Mouse (Mus musculus): Measurements from ENCODE around the gene Parp16.

Parp16 gene

GRCm38 (mm10) chr9:65195053-65195452, at the start of gene Parp16:
Gene Parp16 (plus strand): TSS chr9:65195353.
- no peak for DNase-seq

DNA sequence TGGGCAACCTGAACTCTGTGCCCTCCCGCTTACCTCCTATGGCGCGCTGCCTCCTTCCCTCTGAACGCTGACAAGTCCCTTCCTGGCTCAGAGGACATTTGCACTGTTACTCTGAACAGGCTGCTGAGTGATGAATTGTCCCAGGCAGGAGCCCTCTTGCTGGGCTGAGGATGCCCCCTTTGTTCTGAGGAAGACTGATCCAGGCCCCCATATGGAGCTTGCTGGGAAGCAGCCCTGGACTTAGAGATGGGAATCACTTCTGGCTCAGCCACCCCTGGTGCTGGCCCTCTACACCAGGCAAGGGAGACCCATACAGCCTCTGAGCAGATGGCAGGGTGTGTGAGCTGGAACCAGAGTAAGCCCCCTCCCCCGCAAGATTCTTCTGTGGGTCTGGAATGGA, 49.2 kb upstream of the Parp16 start:
- DNase-seq: no peak

DNA sequence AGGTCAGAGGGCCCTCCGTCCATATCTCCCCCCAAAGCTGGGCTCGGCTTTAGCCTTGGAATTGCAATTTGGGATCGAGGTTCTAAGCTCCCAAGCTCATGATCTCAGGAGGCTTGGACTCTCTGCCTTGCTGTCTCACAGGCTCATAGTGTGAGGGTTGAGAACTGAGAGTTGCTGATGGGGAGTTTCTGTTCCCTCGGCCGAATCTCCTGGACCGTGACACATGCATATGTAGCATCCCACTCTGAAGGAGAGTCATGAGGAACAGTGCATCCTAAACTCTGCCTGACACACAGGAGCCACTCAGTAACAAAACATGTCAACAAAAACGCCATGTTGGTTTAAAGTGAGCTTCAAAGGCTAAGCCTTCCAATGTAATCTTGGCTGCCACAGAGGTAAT, 46.6 kb upstream of the Parp16 start:
- DNase-seq: no peak

GRCm38 (mm10) chr9:65152711-65153330, 42.3 kb upstream of the Parp16 start:
- no peak for DNase-seq

DNA sequence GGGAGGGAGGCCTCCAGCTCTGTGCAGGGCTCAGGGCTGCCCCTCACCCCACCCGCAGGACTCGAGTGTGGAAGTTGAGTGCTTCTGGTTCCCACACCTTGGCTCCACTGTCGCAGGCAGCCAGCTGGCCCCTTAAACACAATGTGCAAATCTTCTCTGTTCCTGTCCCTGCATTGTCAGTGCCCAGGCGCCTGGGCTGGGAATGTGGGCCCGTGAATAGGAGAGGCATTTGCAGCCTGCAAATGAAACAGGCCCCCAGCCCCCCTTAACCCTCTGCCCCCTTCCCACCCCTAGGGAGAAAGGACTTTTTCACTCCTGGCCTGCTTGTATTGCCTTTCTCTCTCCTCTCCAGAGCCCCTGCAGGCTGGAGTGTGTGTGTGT, 41.8 kb upstream of the Parp16 start:
- DNase-seq: peak; percentile 58

DNA sequence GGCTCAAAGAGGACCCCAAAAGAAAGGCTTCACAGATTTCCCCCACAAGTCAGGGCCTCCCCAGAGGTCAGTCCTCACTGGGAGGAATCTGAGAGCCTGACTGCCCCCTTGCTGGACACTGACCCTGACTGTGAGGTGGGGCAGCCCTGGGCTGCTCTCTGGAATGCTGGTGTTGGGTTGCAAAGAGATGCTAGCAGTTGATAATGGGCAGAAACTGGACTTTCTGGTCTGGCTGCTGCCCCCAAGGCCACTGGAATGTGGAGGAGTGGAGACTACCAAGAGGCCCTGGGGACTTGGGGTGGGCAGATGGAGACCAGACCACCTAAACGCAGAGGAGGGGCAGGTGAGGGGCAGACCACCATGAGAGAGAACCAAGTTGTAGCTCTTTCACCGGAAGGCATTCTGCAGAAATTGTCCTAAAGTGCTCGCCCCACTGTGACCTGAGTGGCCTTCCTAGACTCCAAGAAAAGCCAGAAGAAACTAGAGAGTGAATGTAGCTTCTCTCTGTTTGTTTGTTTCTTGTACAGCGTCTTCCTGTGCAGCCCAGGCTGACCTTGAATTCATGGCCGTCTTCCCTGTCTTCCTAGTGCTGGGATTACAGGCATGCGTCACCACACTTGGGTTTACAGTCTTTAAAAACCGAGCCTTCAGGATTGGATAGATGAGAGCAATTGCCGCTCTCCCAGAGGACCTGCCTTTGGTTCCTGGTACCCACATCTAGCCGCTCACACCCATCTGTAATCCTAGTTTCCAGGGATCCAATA, 40.3 kb upstream of the Parp16 start:
- DNase-seq: peak; percentile 38

DNA sequence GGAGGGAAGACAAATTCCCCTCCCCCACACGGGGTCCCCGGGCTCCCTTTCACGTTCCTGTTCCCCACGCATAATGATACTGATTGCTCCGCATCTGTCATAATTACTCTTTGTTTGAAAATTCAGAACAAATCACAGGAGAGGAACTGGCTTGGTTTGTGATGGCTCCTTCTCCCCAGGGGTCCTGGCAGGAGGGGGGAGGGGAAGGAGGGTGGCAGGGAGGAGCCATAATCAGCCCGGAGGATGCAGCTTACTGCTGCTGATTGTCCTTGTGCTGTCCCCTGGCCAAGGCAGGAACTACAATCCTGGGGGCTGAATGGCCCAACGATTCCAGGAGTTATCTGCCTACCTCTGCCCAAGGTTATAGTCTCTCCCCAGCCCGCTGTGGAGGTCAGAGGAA, 38.5 kb upstream of the Parp16 start:
- no peak for DNase-seq

- DNase-seq: no peak
Measured at GRCm38 (mm10) chr9:65157631-65158030, 37.5 kb upstream of the Parp16 start.

DNA sequence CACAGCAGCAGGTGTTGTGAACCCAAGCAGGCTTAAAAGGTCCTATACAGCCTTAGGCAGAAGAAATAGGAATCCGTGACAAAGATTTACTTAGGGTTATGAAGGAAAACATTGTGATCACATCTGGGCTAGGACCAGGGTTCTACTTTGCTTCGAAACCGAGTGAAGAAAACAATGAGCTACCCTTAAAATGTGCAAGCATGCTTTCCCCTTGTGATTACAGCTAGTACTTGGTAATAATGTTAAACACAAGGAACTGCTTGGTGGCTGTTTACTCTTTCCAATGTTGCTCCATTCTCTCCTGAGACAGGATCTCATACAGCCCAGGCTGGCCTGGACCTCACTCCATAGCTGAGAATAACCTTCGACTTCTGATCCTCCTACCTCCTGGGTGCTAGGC, 34.0 kb upstream of the Parp16 start:
- DNase-seq: no peak

DNA sequence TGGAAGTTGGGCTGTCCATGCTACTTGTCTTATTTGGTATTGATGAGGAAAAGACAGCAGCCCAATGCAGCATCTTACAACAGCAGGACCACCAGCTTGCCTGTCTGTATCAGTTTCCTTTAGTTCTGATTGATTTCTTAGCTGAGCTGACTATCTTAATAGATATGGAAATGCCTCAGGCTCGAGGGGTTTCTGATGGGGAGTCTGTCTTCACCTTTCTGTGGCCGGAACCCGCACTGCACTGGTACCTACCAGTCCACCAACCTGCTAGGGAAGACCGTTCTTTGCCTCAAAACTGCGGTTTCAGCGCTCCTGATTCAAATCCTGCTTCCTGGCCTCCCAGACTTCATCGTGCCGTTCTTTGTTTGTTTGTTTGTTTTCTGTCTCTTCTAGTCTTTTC, 33.3 kb upstream of the Parp16 start:
- DNase-seq: no peak

DNA sequence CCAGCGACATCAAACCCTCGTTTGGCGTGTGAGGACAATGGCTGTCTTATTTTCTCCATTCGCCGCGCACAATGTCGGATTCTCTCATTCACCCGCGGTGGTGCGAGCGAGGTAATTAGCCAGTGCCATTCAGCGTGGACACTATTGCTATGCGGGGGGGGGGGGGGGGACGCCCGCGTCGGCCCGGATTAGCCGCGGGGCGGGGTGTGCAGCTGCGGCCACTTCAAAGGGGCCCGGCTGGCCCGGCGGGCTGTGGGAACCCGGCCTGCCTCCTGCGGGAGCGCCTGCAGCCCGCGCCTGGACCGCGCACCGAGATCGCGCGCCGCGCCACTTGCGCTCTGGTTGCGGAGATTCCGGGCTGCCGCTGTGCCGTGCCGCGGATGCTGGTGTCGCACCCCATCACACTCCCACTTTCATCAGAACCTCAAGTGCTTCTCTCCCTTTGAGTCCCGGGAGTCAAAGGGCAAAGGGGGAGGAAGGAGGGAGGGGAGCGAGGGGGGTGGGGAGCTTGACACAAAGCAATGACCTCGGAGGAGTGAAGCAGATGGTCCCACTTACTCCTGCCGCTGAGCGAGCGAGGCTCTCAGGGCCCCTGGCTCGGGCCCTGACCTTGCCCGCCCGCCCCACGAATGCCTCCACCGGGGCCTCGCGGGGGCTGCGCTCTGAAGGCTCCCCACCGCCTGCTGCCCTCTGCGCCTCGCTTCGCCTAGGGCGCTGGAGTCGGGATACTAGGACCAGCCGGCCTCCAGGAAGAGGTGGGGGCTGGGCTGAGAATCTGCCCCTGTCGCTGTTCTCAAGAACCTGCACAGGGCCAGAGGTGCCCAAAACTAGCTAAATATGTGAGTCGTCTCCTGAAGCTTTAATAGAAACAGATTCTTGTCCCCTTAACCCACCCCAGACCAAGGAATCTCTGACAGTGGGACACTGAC, 32.2 kb upstream of the Parp16 start:
- peak; percentile 33 for DNase-seq

DNA sequence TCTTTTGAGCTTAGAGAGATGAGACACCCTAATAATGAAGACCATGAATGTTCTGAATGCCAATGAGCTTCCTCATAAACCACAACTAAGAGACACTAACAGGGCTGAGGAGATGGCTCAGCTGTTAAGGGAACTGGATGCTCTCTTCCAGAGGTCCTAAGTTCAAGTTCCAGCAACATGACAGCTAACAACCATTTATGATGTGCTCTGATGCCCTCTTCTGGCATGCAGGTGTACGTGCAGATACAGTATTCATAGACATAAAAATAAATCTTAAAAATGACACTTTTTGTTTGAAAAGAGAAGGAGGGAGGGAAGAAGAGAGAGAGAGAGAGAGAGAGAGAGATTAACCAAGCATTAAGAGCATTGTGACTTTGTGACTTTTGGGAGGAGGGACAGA, 30.3 kb upstream of the Parp16 start:
- peak; percentile 36 for DNase-seq

DNA sequence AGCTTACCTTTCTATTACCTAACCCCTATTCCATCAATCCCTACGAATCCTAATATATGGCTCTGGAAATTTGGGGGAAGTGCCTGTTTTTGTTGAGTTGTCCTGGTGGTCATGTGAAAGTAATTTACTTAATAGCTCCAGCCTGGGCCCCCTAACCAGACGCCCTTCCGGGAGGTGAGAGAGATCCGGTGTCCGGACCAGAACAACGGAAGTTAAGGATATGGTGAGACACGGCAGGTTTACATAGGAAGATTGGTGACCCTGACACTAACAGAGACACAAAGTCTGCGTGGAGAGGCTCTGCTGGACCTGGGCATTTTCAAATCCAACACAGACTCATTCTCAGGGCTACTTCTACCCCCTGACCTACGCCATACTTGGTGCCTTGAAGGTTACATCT, 28.8 kb upstream of the Parp16 start:
- no peak for DNase-seq

- no peak for DNase-seq
Measured at GRCm38 (mm10) chr9:65168534-65168933, 26.6 kb upstream of the Parp16 start.

- no peak for DNase-seq
Measured at GRCm38 (mm10) chr9:65168952-65169351, 26.2 kb upstream of the Parp16 start.

- no peak for DNase-seq
Measured at GRCm38 (mm10) chr9:65172654-65173053, 22.5 kb upstream of the Parp16 start.

DNA sequence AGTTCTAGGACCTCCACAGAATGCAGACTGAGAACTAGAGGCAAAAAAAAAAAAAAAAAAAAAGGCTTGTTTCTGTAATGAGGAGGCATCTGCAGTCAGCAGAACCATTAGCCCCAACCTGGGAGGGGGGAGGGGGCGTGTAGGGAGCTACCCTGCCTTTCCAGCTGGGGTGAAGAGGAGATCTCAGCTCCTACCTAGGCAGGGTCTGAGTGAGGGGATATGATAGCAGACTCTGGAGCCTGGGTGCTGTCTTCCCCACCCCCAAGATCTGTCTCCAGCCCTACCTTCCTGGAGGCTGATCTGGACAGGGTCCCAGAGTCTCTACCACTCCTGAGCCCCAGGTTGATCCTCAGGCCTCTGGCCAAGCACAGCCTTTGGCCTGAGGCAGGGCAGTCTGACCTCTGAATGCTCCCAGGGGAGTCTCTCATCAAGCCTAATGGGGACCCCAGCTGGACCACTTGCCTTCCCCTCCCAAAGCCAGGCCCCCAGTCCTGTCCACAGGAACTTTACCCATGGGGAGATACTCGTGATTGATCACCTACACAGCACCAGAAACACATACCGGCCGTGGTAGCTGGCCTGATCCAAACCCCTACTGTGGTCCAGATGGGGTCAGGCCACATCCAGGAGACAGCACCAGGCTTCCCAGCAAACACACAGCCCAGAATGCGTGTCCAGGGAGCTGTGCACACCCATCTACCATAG, 19.8 kb upstream of the Parp16 start:
- DNase-seq: no peak

- DNase-seq: no peak
Measured at GRCm38 (mm10) chr9:65175939-65176871, 18.9 kb upstream of the Parp16 start.

DNA sequence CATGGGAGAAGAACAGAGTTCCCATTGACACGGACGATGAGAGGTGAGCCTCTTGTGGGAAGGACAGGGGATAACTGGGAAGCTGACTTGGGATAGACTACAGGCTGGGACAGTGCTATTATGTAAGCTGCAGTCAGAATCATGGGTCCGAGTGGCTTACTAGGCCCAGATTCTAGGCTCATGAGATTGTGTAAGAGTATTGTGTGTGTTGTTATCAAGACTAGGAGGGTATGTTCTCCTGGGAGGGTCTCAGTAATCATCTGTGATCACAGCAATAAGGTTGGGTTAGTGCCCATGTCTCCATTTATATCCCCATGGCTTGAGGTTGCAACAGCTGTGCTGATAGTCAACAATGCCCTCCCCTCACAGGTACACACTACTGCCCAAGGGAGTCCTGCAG, 17.7 kb upstream of the Parp16 start:
- no peak for DNase-seq

- DNase-seq: no peak
Measured at GRCm38 (mm10) chr9:65177912-65178311, 17.2 kb upstream of the Parp16 start.

DNA sequence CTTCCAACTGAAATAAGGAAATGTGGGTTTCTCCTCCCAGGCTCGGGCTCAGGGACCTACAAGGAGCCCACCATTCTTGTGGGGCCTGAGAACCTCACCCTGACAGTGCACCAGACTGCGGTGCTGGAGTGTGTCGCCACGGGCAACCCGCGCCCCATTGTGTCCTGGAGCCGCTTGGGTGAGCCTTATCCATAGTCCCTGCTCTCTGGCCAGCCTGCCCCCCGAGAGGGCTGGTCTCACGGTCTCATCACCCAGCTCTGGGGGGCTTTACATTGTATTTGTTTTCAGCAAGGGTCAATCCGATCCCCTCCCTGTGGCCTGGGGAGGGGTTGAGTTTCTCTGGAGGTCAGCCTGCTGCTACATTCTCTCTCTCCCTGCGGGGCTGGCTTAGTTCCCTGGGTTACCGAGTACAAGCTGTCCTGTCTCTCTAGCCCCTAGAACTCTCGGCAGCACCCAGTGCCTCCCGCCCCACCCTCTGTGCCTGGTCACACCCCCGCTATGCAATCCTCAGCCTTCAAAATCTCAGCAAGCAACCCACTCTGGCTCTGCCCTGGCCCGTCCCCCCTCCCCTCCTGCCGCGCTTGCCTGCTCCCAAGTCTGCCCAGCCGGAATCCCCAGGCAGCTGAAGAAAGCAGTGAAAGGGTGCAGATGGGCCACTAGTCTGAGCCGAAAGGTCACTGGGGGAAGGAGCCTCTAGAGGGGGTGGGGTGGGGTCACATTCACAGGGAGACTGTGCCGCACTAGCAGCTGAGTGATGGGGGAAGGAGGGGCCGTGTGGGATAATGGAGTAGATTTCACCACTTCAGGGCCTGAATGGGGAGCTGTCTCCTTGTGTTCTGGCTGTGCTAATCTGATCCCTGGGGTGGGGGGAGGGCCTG, 16.6 kb upstream of the Parp16 start:
- DNase-seq: peak; percentile 36

Measured in kidney, postnatal 14 days (tissue).